In genomic region chr4:85842113-85842512, GRCm38 (mm10) we compare ENCODE assay signal across 9 mouse cellular contexts.
DNase-seq lines count a peak whose midpoint lies in the region; ATAC-seq and TF ChIP-seq lines count a peak whose summit lies in the region.
"Had no signal": no experiment of that assay in that cellular context is flagged by ENCODE, and none has a peak within 500 bp of the region (broad histone marks: within the 10 kb centered on the region; RNA-seq: fewer than 3 reads in every experiment).

No protein-coding gene starts in this region.

- no peak overlapping the region for H3K9ac ChIP-seq in stomach, postnatal 0 days (ENCODE audit: low read length)
- H3K9ac ChIP-seq: liver, embryonic 12.5 days had no signal

- TF ChIP-seq EP300 in stomach, postnatal 0 days (optimal IDR thresholded peaks at IDR 0.05) = no peak

- DNase-seq in layer of hippocampus, adult 11-12 months (ENCODE audit: low spot score) = peak; percentile 12
- DNase-seq in layer of hippocampus, adult 9-10 months (ENCODE audit: low spot score) = no peak
- DNase-seq in urinary bladder, postnatal 14 days (ENCODE audit: low spot score) = peak; percentile 16
- no peak for DNase-seq in urinary bladder, postnatal 4 days (ENCODE audit: low spot score in 2 of 2)
- DNase-seq in cerebellum, postnatal 36 days = peak; percentile 82 to 83
- no peak for DNase-seq in stomach, postnatal 0 days (ENCODE audit: low spot score)
- DNase-seq in kidney, postnatal 25 days = no peak
- DNase-seq: kidney, adult 11 months had no signal

- no peaks in the 10 kb centered on the region for H3K9me3 ChIP-seq in stomach, postnatal 0 days (ENCODE audit: control insufficient read depth, low read length)
- H3K9me3 ChIP-seq: liver, embryonic 12.5 days had no signal

- H3K27ac ChIP-seq in stomach, postnatal 0 days (replicated peaks) = no peak overlapping the region
- H3K27ac ChIP-seq: liver, embryonic 12.5 days had no signal

- H3K4me2 ChIP-seq in stomach, postnatal 0 days (replicated peaks; ENCODE audit: low read depth) = no peak overlapping the region
- H3K4me2 ChIP-seq: liver, embryonic 12.5 days had no signal

- ATAC-seq in stomach, postnatal 0 days (ENCODE audit: low FRiP score, low TSS enrichment) = no peak
- ATAC-seq: liver, embryonic 12.5 days had no signal

- no peak for TF ChIP-seq CTCF in stomach, postnatal 0 days (IDR thresholded peaks at IDR 0.05; ENCODE audit: low read depth)

- no peak overlapping the region for H3K4me3 ChIP-seq in stomach, postnatal 0 days (ENCODE audit: low read depth, low read length)
- H3K4me3 ChIP-seq: liver, embryonic 12.5 days had no signal

- no peaks in the 10 kb centered on the region for H3K36me3 ChIP-seq in stomach, postnatal 0 days (ENCODE audit: control insufficient read depth, insufficient read depth, low read length)
- H3K36me3 ChIP-seq: liver, embryonic 12.5 days had no signal

- H3K27me3 ChIP-seq in stomach, postnatal 0 days (ENCODE audit: control insufficient read depth, insufficient read depth, low read length) = no peaks in the 10 kb centered on the region
- H3K27me3 ChIP-seq: liver, embryonic 12.5 days had no signal

- 54% methylated on average over 9 of the region's 9 CpGs for WGBS in stomach, postnatal 0 days

- no peaks in the 10 kb centered on the region for H3K4me1 ChIP-seq in stomach, postnatal 0 days (replicated peaks; ENCODE audit: control insufficient read depth, insufficient read depth)
- H3K4me1 ChIP-seq: liver, embryonic 12.5 days had no signal

Comparison
In these comparisons a context has a peak if more than half of its experiments do, and no peak if none do; other contexts are left out.
1. DNase-seq: peak in layer of hippocampus, adult 11-12 months (single experiment), urinary bladder, postnatal 14 days (single experiment) and cerebellum, postnatal 36 days (2 of 2); none in layer of hippocampus, adult 9-10 months (single experiment), urinary bladder, postnatal 4 days (0 of 2), stomach, postnatal 0 days (single experiment) and kidney, postnatal 25 days (0 of 2).